Mouse (Mus musculus) frontal cortex, postnatal 25 days (tissue): ENCODE results near the gene Dner.

Source experiments
- DNase-seq, 2 experiments: peaks; one replicate each; pipeline ENCODE4 v3.0.0; 2022; ENCODE audit warnings: low spot score in 2 of 2

The Dner gene

DNA sequence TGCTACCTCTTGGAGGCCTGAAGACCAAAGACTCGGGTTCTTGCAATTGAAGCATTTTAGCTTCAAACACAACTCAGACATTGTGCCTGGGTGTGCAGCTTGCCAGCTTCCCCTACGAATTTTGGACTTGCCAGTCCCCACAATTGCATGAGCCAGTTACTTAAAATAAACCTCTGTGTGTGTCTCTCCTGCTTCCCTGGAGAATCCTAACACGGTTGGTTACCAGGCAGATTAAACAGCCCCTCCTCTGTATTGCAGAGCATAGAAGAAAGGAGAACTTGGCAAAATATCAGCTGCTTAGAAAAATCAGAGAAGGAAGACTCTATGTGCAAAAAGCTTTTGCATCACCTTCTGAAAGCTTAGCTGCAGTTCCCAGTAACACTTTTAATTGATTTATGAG lies 252.4 kb downstream of the Dner start:
- DNase-seq: no peak

GRCm38 (mm10) chr1:84443050-84443449 lies 253.0 kb downstream of the Dner start:
- no peak for DNase-seq

- DNase-seq: no peak
Observed at GRCm38 (mm10) chr1:84441419-84441818, 254.6 kb downstream of the Dner start.

- no peak for DNase-seq
Observed at GRCm38 (mm10) chr1:84437565-84437964, 258.5 kb downstream of the Dner start.

GRCm38 (mm10) chr1:84436281-84436680 lies 259.7 kb downstream of the Dner start:
- no peak for DNase-seq

- DNase-seq: no peak
Observed at GRCm38 (mm10) chr1:84433291-84433980, 262.6 kb downstream of the Dner start.

DNA sequence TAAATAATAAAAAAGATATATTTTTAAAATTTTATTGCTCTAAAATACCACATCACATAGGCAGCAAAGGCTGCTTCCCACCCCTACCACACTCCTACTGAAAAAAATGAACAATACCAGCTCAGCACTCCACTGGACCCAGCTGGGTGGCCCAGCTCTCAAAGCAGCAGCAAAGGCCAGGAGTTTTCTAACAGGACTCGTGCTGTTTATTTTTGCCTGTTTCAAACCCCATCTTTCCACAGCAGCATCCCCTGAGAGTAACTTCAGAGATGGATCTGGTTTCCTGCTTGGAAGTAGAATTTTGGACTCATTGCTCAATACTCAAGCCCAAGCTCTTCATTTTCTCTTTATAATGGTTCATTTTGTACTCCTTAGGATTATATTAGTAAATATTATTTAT lies 263.7 kb downstream of the Dner start:
- DNase-seq: no peak

DNA sequence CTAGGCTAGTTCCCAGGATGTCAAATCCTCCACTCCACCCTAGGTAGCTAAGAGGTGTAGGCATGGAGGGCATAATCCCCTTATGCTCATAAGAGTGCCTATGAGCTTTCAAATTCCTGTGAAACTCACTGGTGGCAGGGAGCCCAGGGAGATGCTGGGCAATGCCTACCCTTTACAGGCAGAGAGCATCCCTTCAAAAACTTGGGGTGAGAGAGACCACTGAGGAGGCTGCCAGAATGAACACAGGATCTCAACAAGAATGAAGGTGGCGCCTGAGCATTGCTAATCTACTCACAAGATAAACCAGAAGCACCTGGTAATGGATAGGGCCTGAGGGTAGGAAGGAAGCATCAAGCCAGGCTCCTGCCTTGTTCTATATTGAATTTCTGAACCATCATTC lies 267.7 kb downstream of the Dner start:
- DNase-seq: peak in 1 of 2 experiments; percentile 3

GRCm38 (mm10) chr1:84427757-84428156 lies 268.3 kb downstream of the Dner start:
- DNase-seq: peak in 1 of 2 experiments; percentile 53

DNA sequence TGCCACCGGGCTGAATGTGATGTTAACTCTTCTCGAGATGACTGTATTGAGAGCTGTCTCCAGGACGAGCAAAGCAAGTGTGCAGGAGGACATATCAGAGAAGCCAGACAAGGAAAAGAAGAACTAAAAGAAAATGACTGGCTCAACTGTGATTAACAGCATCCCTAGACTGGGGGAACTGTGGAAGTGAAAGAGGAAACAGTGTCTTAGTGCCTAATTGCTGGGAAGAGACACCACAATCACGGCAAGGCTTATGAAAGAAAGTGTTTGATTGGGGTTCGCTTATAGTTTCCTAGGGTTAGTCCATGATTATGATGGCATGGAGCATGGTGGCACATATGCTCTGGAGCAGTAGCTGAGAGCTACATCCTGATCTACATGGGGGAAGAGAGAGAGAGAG lies 269.3 kb downstream of the Dner start:
- DNase-seq: peak in 1 of 2 experiments; percentile 1

DNA sequence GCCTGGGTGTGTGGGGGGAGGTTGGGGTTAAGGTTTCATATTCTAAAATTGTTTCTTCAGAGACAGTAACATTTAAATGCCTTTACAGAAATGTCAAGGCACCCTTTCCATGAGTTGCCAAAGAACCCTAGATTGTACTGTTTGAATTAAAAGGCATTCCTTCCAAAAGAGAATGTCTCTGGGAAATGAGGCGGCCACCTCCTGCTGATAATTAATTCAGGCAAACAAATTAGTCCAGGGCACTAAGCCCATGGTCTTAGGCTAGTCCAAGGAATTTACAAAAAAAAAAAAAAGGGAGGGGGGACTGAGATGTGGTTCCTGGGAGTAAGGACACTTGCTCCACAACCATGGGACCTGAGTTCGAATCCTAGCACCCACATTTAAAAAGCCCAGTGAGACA lies 273.1 kb downstream of the Dner start:
- no peak for DNase-seq

- no peak for DNase-seq
Observed at GRCm38 (mm10) chr1:84421845-84422244, 274.2 kb downstream of the Dner start.

DNA sequence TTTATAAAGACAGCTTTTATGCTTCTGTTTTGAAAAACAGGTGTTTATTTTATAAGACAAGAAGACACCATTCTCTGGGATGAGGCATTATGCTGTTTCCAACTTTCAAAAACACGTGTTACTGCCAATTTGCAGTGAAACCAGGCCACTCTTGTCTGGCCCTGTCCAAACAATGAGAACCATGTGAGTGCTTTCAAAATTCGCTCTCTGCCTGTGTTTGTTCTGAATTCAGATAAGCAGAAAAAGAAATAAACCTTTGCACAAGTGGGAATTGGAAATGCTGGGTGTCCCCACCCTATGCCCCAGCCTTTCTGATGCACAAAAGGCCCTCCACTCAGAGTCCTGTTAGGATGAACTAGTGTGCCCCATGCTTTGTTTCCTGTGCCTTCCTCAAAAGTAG lies 276.6 kb downstream of the Dner start:
- DNase-seq: no peak

DNA sequence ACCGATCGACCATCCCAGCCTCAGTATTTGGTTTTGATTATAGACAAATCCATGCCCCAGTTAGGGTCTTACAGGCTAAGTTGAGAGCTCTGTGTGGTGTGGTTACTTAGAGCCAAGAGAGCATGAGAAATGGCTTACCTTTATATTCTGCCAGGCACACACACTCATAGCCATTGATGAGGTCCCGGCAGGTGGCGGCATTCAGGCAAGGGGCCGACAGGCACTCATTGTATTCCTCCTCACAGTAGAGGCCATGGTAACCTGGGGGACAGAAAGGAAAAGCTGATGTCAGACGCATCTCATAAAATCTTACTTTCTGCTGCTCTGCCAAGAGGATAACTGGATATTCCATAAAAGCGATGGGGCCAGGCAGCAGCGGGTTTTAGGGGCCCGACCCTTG lies 277.5 kb downstream of the Dner start:
- no peak for DNase-seq

- DNase-seq: peak in 1 of 2 experiments; percentile 3
Observed at GRCm38 (mm10) chr1:84417761-84418238, 278.2 kb downstream of the Dner start.

DNA sequence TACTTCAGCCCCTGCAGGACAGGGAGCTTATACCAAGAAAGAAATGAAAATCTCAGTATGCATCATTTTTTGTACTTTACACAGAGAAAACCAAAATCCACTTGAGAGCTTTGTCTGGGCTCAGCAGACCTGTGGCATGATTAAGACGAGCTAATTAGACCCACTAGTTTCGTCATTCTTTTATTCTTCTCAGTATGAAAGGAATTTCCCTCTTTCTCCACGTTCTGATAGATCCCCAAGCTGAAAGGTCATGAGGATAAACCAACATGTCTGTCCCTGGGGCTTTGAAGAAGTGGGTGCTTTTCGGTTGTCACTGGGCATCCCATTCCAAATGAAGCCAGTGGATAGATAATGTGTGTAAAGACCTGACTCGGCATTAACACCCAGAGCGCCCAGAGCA lies 278.7 kb downstream of the Dner start:
- no peak for DNase-seq

DNA sequence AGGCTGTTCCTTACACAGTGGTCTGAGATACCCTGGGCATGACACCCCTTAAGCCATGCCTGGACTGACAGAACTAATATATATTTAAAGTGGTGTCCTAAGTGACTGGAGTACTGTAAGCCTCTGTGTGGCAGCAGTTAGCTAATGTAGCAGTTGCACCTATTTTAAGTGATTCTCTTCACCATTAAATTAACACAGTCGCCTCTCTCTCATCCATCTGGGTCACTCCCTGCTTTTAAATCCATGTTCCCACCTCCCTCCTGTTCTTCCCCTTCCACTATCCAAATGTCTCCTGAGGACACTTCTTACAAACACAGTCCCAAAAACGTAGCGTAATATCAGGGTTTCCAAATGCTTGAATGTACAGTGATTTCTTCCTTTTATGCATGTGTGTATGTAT lies 281.6 kb downstream of the Dner start:
- peak in 1 of 2 experiments; percentile 3 for DNase-seq

DNA sequence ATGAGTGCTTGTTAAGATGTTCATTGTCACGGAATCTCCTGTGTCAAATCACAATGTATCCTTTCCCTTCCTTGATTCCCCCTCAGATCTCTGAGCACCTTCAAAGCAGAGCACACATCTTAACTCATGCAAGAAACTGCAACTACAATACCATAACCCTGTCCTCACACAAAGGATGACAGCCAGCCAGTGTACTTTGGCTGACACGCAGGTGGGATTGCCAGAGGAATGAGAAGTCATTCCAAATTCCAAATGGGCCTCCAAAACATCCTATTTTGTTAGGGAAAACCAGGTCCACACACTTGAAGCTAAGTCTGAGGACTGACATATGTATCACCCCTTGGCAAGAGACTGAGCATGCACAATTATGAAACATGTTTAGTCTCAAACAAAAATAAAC lies 286.5 kb downstream of the Dner start:
- DNase-seq: peak in 1 of 2 experiments; percentile 1

DNA sequence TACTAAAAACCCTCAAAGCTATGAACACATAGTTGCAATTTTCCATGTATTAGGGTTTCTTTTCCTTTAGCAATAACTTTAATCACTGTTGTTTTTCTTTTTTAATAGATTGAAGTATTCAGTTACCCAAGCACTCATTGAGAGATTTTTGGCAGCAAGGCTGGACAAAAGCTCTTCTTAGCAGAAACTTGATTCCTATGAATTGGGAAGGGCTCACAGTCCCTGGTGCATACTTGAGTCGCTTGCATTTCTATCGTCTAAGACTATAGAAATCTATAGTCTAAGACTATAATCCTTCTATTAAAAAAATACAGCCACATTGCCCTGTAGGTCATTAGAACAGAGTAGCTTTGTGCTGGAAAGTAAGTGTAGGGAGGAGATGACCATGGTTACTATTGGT lies 287.1 kb downstream of the Dner start:
- DNase-seq: no peak

DNA sequence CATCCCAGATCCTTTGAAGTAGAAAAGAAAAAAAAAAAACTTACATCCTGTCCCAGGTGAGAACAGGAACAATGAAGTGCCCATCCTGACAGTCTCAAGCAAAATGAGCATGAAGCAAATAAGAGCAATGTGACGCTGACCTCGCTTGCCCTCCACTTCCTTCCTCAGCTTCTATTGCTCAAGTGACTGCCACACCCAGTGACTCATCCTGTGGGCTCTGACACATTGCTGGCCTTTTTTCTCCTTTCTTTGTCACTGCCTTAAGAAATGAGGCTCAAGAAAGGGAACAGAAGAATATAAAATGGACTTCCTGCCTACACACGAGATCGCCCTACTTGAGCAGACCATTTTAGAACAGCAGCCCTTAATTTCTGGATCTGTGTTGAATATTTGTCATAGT lies 289.1 kb downstream of the Dner start:
- DNase-seq: peak in 1 of 2 experiments; percentile 3

- no peak for DNase-seq
Observed at GRCm38 (mm10) chr1:84405551-84406290, 290.3 kb downstream of the Dner start.

DNA sequence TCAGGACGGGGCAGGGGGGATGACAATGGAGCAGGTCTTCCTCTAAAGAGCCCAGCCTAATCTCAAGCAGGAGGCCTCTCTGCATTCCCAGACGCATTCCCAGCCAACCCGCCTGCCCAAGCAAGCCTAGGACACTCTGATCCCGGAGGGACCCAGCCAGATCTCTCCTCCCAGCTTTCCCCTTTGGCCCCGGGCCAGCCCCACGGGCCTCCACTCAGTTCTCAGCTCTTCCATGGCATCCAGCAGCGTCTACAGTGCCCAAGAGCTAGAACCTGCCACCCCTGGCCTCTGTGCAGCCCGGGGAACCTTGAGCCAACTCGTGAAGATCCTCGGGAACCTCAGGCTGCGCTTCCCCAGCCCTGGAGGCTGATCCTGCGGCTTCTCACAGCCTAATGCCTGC lies 291.1 kb downstream of the Dner start:
- no peak for DNase-seq

DNA sequence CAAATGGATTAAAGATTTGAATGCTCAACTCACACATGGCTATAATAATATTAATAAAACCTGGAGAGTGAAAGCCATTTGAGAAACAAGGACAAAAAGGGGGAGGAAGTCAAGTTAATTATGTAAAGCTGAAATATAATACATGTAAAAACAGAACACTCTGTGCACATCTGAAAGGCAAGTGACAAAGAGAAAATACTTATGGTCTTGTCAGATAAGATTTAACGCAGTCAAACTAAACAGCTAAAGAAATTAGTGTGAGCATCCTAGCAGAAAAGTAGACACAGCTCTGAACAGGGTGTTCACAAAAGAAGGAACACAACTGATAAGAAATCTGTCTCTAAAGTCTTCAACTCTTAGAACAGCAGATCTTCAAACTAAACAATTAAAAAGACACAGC lies 293.9 kb downstream of the Dner start:
- no peak for DNase-seq
